Mouse (Mus musculus) liver, embryonic 12.5 days (tissue): ENCODE measurements at regions not wholly inside any gene's neighbourhood (a gene's known extent, or its start where the extent isn't known, plus 50 kb on each side); places are given as distances from the start of the nearest gene placed in this dataset.

Source experiments
- ATAC-seq: fragments of 200-750 bp; cut with Nextera tagmentation; 2 replicates; pipeline ENCODE4 v1.8.0; 2017; ENCODE audit warnings: moderate number of reproducible peaks, mild to moderate bottlenecking, moderate library complexity
- H3K27ac ChIP-seq: fragments of 300-500 bp; sonication (generic); 2 replicates; pipeline ENCODE4 v1.5.1; 2016; ENCODE audit warnings: mild to moderate bottlenecking
- H3K27me3 ChIP-seq: fragments of 300-500 bp; sonication (generic); replicated peaks from 2 replicates; pipeline ENCODE4 v1.6.1; 2016; ENCODE audit warnings: mild to moderate bottlenecking, moderate library complexity
- H3K36me3 ChIP-seq: fragments of 300-500 bp; sonication (generic); 2 replicates; pipeline ENCODE4 v1.6.1; 2016; ENCODE audit warnings: mild to moderate bottlenecking, moderate library complexity
- H3K4me1 ChIP-seq: fragments of 300-500 bp; sonication (generic); 2 replicates; pipeline ENCODE4 v1.6.1; 2016
- H3K4me2 ChIP-seq: fragments of 300-500 bp; sonication (generic); 2 replicates; pipeline ENCODE4 v1.6.1; 2016; ENCODE audit warnings: mild to moderate bottlenecking, moderate library complexity
- H3K4me3 ChIP-seq: fragments of 300-500 bp; sonication (generic); 2 replicates; pipeline ENCODE4 v1.5.1; 2016; ENCODE audit warnings: mild to moderate bottlenecking, moderate library complexity
- H3K9ac ChIP-seq: fragments of 300-500 bp; sonication (generic); 2 replicates; pipeline ENCODE4 v1.6.1; 2016; ENCODE audit warnings: mild to moderate bottlenecking, moderate library complexity
- H3K9me3 ChIP-seq: fragments of 300-500 bp; sonication (generic); replicated peaks from 2 replicates; pipeline ENCODE4 v1.6.1; 2016; ENCODE audit warnings: mild to moderate bottlenecking, moderate library complexity
- WGBS: fragments of 180-500 bp; shearing (Covaris S2); methylation state at CpG from one replicate; pipeline ENCODE4 v1.1.7; 2016; ENCODE audit not compliant: insufficient replicate concordance; 5-methylcytosine and 5-hydroxymethylcytosine counted together

DNA sequence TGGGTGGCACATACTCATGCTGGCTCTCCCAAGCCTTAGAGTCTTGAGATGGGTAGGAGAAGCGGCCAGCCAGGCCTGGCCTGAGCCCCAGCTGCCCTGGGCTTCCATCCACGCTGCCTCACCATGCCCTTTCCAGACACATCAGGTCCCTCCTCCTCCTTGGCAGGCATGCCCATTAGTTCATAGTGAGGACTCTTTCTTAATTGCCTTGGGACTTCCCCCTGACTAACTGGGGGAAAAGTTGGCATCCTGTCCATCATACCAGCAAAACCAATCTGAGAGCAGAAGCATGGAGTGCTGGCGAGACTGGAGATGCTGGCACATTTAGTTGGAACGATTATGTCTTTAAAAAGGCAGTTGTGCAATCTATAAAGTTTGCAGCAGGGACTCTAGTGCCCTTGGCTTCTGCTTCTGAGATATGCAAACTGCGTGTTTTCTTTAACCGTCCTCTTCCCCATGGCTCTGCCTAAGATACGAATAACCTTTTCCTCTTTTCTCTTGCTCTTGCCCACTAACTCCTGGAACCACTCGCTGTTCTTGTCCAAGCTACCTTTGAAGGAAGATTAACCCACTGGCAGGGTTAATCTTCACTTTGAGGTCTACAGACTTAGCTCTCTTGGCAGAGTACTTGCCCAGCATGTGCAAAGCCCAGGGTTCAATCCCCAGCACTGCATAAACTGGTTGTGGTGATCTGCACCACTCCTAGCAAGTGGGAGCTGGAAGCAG lies 62.2 kb upstream of the Tle3 start:
- peak overlapping the region; percentile 37; the same call in 1 of the 2 replicates for H3K4me2 ChIP-seq

DNA sequence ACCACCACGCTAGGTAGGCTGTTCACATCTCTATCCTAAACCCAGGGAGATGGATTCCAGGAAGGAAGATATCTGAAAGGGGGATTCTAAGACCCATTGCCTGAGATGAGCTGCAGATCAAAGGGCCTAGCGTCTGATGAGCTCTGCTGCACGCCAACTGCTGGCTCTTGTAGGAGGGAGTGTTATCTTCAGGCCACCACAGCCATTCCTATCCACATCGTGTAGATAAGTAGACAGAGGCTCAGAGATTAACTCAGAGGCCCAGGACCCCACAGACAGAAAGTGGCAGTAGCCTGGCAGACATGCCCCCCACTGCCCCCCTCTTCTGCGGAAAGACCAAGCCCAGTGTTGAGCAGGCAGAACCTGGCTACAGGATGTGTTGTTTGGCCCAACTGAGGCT lies 61.6 kb upstream of the Tle3 start:
- Histone ChIP-seq H3K27me3 (peaks cover 75% of the 10 kb centered on the region), H3K4me2 (peak overlapping the region; percentile 37), H3K27ac (no peak overlapping the region), H3K36me3 (no peaks in the 10 kb centered on the region), H3K4me1 (peaks cover 44% of the 10 kb centered on the region), H3K9me3 (no peaks in the 10 kb centered on the region), H3K9ac (peak overlapping the region; percentile 7; the same call in 1 of the 2 replicates), H3K4me3 (no peak overlapping the region)
- 18% methylated on average over 5 of the region's 5 CpGs for WGBS
- ATAC-seq, result peak; percentile 77

More for the DNA sequence above, 62.2 kb upstream of the Tle3 start:
- whole genome bisulfite sequencing, result 53% methylated on average over 8 of the region's 8 CpGs
- ATAC-seq, result no peak
- Histone ChIP-seq H3K9me3 (no peaks in the 10 kb centered on the region), H3K4me3 (no peak overlapping the region), H3K27me3 (peaks cover 68% of the 10 kb centered on the region), H3K27ac (no peak overlapping the region), H3K9ac (no peak overlapping the region), H3K4me1 (peaks cover 37% of the 10 kb centered on the region), H3K36me3 (no peaks in the 10 kb centered on the region)

DNA sequence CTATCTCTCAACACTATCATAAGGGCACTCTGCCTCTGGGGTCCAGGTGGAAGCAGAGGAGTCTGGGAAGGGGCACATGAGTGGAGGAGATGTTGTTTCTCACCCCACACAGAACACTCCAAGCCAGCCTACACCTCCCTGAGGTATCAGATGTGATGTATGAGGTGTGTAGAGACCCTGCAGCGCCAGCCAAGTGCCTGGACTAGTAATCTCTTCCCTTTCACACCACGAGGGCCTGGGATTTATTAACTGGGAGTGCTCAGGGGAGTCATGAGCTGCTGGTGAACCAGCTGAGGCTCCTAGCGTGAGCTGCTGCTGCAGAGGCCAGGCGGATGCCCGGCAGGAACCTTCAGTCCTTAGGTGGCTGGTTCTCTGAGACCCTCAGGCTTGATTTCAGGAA lies 60.6 kb upstream of the Tle3 start:
- H3K9ac ChIP-seq, result no peak overlapping the region

DNA sequence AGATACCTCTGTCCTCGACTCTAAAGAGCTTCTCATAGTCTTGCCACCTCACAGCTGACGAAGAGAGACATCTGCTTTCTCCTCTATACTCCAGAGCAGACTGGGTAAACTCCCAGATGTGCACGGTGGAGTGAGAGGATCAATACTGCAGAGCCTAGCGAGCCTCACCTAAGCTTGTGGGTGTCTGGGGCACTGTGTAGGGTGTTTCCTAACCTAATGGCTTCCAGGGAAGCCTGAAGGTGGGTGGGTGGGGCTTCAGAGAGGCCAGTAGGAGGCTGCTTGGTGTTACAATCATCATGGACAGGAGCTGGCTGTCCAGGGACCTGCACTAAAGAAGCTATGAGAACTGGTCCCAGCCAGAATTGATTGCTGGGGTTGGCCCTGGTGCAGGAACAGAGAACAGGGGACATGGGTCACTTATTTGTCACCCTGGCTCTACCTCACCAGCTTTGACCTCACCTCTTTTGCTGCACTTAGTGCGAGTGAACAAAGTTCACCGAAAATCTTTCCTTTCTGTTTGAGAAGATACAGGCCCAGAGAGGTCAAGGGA lies 57.5 kb upstream of the Tle3 start:
- no peak overlapping the region for H3K9ac ChIP-seq
- H3K27ac ChIP-seq, result no peak overlapping the region
- peaks cover 91% of the 10 kb centered on the region for H3K27me3 ChIP-seq
- 45% methylated on average over 6 of the region's 6 CpGs for WGBS
- H3K4me2 ChIP-seq, result no peak overlapping the region
- H3K4me3 ChIP-seq, result no peak overlapping the region
- peak; percentile 36 for ATAC-seq
- peaks cover 41% of the 10 kb centered on the region for H3K4me1 ChIP-seq
- no peaks in the 10 kb centered on the region for H3K9me3 ChIP-seq
- H3K36me3 ChIP-seq, result no peaks in the 10 kb centered on the region

More for the DNA sequence above, 60.6 kb upstream of the Tle3 start:
- Histone ChIP-seq H3K27ac (no peak overlapping the region), H3K36me3 (no peaks in the 10 kb centered on the region), H3K9me3 (no peaks in the 10 kb centered on the region), H3K27me3 (peaks cover 78% of the 10 kb centered on the region), H3K4me1 (peaks cover 44% of the 10 kb centered on the region), H3K4me3 (no peak overlapping the region), H3K4me2 (no peak overlapping the region)
- 51% methylated on average over 5 of the region's 5 CpGs for WGBS
- no peak for ATAC-seq

DNA sequence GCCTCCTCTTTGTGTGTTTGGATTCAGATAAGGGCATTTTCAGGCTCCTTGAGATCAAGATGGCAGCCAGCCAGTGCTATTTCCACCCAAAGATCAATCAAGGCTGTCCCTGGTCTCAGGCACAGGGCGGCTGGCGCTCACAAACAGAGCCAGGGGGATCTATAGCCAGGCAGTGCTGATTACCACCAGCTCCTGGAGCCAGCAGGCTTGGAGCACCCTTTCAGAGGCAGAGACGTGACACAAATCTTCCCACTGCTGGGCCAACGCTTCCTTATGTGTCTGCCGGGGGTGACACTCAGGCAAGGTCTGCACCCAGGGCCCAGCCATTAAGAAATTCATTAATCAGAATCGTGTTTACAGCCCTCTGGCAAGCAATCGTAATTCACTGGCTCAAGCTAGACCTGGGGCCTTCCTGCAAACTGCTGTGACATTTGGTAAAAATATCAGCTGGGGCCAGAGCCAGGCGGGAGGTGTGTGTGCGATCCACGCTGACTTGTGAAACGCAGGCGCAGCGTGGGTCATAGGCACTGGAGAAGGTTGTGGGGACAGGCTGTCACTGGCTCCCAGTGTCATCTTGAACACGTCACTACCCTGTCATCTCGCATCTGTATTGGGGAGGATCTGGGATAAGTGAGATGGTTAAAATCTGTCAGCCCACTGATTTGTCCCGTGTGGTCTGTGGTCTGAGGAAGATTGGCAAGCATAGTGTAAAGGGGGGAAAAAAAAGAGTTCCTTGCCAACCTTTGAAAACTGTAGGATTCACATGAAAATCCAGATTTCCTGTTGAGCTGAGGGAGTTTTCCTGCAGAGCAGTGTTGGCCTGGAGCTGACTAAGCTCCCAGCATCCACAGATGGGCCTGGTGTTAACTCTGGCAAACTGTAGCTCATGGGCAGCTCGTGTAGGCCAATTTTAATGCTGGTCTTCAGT lies 56.5 kb upstream of the Tle3 start:
- Histone ChIP-seq H3K36me3 (no peaks in the 10 kb centered on the region), H3K9me3 (no peaks in the 10 kb centered on the region), H3K4me1 (peaks cover 32% of the 10 kb centered on the region), H3K4me3 (no peak overlapping the region), H3K27me3 (peaks cover 98% of the 10 kb centered on the region), H3K27ac (no peak overlapping the region), H3K4me2 (no peak overlapping the region), H3K9ac (no peak overlapping the region)
- ATAC-seq, result no peak
- 56% methylated on average over 17 of the region's 17 CpGs for WGBS

DNA sequence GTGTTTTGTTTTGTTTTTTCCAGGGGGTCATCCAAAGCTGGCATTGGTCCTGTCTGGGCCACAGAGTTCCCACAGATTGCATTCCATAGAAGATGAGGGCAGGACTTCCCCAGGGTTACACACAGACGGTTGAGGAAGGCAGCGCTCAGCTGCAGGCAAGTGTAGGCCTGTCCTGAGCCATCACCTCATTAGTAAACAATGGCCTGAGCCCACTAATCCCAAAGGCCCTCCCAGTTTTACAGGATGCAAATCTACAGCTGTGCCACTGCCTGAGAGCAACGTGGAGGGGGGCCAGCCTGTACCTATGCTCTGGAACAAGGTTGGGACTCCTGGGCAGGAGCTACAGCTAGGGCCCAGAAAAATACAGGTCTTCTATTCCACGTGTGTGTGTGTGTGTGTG lies 55.7 kb upstream of the Tle3 start:
- H3K27ac ChIP-seq, result no peak overlapping the region
- peaks cover 96% of the 10 kb centered on the region for H3K27me3 ChIP-seq
- peaks cover 24% of the 10 kb centered on the region for H3K4me1 ChIP-seq
- no peak for ATAC-seq
- no peak overlapping the region for H3K4me2 ChIP-seq
- no peak overlapping the region for H3K4me3 ChIP-seq
- no peaks in the 10 kb centered on the region for H3K36me3 ChIP-seq
- H3K9ac ChIP-seq, result no peak overlapping the region
- H3K9me3 ChIP-seq, result no peaks in the 10 kb centered on the region
- 31% methylated on average over 4 of the region's 4 CpGs for WGBS

DNA sequence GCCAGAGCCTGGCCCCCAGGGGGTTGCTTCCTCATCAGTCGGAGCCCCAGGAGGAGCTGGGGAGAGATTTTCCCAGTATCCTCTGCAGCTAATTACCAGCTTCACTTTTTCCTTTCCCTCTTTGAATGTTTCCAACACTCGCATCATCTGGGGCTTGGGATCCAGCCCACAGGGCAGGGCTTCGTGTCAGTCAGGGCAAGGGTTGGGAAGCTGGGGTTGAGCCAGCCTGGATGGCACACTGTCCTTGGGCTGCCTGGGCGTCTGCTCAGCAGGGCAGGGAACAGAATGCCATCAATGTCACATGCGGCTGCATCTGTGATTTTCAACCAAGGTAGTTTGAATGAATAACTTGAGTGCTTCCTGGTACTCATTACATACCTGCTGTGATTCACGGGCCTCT lies 52.4 kb upstream of the Tle3 start:
- H3K36me3 ChIP-seq, result no peaks in the 10 kb centered on the region
- H3K27ac ChIP-seq, result no peak overlapping the region
- peaks cover 27% of the 10 kb centered on the region for H3K4me1 ChIP-seq
- peaks cover 95% of the 10 kb centered on the region for H3K27me3 ChIP-seq
- WGBS, result 49% methylated on average over 6 of the region's 6 CpGs
- ATAC-seq, result no peak
- H3K4me2 ChIP-seq, result no peak overlapping the region
- no peak overlapping the region for H3K4me3 ChIP-seq
- H3K9ac ChIP-seq, result no peak overlapping the region
- no peaks in the 10 kb centered on the region for H3K9me3 ChIP-seq

DNA sequence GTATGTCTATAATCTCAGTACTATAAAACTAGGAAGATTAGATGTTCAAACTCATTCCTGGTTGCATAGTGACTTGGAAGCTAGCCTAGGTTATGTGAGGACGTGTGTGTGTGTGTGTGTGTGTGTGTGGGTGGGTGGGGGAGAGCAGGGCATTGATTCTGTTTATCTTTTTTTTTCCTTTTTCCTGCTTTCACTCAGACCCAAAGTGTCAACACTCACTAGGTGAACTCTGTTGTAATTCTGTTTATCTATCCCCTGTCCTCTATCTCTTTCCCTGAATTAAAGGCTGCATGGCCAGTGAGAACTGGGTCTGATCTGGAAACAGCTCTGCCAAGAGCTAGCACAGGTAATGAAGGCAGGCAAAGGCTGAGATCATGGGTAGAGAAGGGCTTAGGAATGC lies 50.9 kb upstream of the Tle3 start:
- no peak for ATAC-seq
- H3K27me3 ChIP-seq, result peaks cover 95% of the 10 kb centered on the region
- WGBS, result 5% methylated on average over 1 of the region's 1 CpGs
- no peak overlapping the region for H3K9ac ChIP-seq
- no peak overlapping the region for H3K4me2 ChIP-seq
- no peak overlapping the region for H3K4me3 ChIP-seq
- H3K4me1 ChIP-seq, result peaks cover 28% of the 10 kb centered on the region
- no peak overlapping the region for H3K27ac ChIP-seq
- no peaks in the 10 kb centered on the region for H3K36me3 ChIP-seq
- H3K9me3 ChIP-seq, result no peaks in the 10 kb centered on the region

DNA sequence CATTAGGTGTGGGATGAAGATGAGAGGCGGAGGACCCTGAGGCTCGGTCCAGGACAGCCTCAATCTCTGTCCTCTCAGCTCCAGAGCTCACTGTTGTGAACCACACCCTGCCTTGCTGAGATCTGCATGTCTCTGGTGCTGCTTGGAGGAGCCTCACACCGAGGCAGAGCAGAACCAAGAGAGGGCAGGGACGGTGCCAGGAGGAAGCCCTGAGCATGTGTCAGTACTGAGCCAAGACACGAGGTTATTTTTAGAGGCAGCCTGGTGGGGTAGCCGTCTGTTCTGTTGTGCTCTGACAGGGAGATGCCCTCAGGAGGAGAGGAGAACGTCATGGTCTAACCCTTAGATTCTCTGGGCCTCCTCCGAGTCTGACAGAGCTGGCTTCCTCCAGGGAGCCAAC lies 50.3 kb upstream of the Tle3 start:
- Histone ChIP-seq H3K4me3 (no peak overlapping the region), H3K27ac (no peak overlapping the region), H3K36me3 (no peaks in the 10 kb centered on the region), H3K27me3 (peaks cover 95% of the 10 kb centered on the region), H3K9ac (no peak overlapping the region), H3K9me3 (no peaks in the 10 kb centered on the region), H3K4me2 (no peak overlapping the region), H3K4me1 (peaks cover 30% of the 10 kb centered on the region)
- peak; percentile 27; the same call in 1 of the 2 replicates for ATAC-seq
- WGBS, result 24% methylated on average over 8 of the region's 8 CpGs

DNA sequence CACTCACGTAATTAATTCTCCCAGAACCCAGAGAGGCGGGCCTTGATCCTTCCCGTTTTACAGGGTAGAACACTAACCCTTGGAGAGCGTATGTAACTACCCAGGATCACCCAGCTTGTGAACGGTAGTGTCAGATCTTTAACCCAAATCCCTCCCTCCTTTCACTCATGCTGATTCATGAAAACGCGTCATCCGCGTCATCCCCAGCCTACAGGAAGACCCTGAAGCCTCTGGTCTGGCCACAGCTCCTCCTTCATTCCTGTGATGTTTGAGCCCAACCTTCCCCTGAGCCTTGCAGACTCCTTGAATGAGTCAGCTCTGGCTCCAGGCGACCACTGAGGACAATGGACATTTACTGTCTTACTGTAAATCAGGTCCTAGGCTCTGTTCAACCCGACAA lies 49.8 kb upstream of the Tle3 start:
- no peak for ATAC-seq
- peaks cover 95% of the 10 kb centered on the region for H3K27me3 ChIP-seq
- WGBS, result 32% methylated on average over 11 of the region's 11 CpGs

More for the DNA sequence above, 49.8 kb upstream of the Tle3 start:
- Histone ChIP-seq H3K36me3 (no peaks in the 10 kb centered on the region), H3K9me3 (no peaks in the 10 kb centered on the region), H3K4me2 (no peak overlapping the region), H3K4me1 (peaks cover 30% of the 10 kb centered on the region), H3K27ac (no peak overlapping the region), H3K9ac (no peak overlapping the region), H3K4me3 (no peak overlapping the region)
